Mouse (Mus musculus): ENCODE measurements around the gene Padi4. TPM values are rescaled to one million over a fixed set of nuclear protein-coding genes. Genes with fewer than 3 reads are reported as not detected.

Padi4 gene
- total and polyA plus RNA-seq, 3 experiments: 0.02 TPM; not detected in 2

- 0 out of 2 replicates have a peak, but pooled peaks cover 3% of the 10 kb centered on the region for H3K9me3 ChIP-seq (replicated peaks)
- peaks cover 3% of the 10 kb centered on the region; the same call in 1 of the 2 replicates for H3K27me3 ChIP-seq (ENCODE audit: insufficient read depth, low read length)
- H3K36me3 ChIP-seq (replicated peaks): no peaks in the 10 kb centered on the region
- no peak for TF ChIP-seq GATA1 (IDR thresholded peaks at IDR 0.05; ENCODE audit: borderline replicate concordance, low read length)
- TF ChIP-seq TAL1 (conservative IDR thresholded peaks at IDR 0.05; ENCODE audit: low read depth, low read length): no peak
- TF ChIP-seq GATA2 (IDR thresholded peaks at IDR 0.05; ENCODE audit: borderline replicate concordance, low read depth, low read length): no peak
- TF ChIP-seq CTCF (IDR thresholded peaks at IDR 0.05; ENCODE audit: low read depth, low read length): no peak
- TF ChIP-seq POLR2AphosphoS5 (IDR thresholded peaks at IDR 0.05; ENCODE audit: insufficient replicate concordance, low read depth, low read length): no peak
- no peak for ATAC-seq (ENCODE audit: extremely low read depth, insufficient number of reproducible peaks, low FRiP score, poor library complexity, severe bottlenecking)
- no peak overlapping the region for H3K4me3 ChIP-seq (ENCODE audit: low read depth, low read length)
- no peak for DNase-seq (ENCODE audit: low spot score)
- H3K4me1 ChIP-seq (ENCODE audit: insufficient read depth, low read depth, low read length): no peaks in the 10 kb centered on the region
Observed at GRCm38 (mm10) chr4:140785217-140785616, 11.2 kb upstream of the Padi4 start.

- H3K27me3 ChIP-seq (ENCODE audit: insufficient read depth, low read length): peaks cover 6% of the 10 kb centered on the region; the same call in 1 of the 2 replicates
- no peaks in the 10 kb centered on the region for H3K36me3 ChIP-seq (replicated peaks)
- no peaks in the 10 kb centered on the region for H3K4me1 ChIP-seq (ENCODE audit: insufficient read depth, low read depth, low read length)
- no peak for DNase-seq (ENCODE audit: low spot score)
- ATAC-seq (ENCODE audit: extremely low read depth, insufficient number of reproducible peaks, low FRiP score, poor library complexity, severe bottlenecking): no peak
- H3K9me3 ChIP-seq (replicated peaks): 0 out of 2 replicates have a peak, but pooled peaks cover 3% of the 10 kb centered on the region
- no peak overlapping the region for H3K4me3 ChIP-seq (ENCODE audit: low read depth, low read length)
- no peak for TF ChIP-seq POLR2AphosphoS5 (IDR thresholded peaks at IDR 0.05; ENCODE audit: insufficient replicate concordance, low read depth, low read length)
- TF ChIP-seq TAL1 (conservative IDR thresholded peaks at IDR 0.05; ENCODE audit: low read depth, low read length): no peak
- TF ChIP-seq GATA2 (IDR thresholded peaks at IDR 0.05; ENCODE audit: borderline replicate concordance, low read depth, low read length): no peak
- TF ChIP-seq CTCF (IDR thresholded peaks at IDR 0.05; ENCODE audit: low read depth, low read length): no peak
Observed at GRCm38 (mm10) chr4:140784292-140784945, 10.4 kb upstream of the Padi4 start.

- no peak for DNase-seq (ENCODE audit: low spot score)
- H3K36me3 ChIP-seq (replicated peaks): no peaks in the 10 kb centered on the region
- ATAC-seq (ENCODE audit: extremely low read depth, insufficient number of reproducible peaks, low FRiP score, poor library complexity, severe bottlenecking): no peak
- H3K27me3 ChIP-seq (ENCODE audit: insufficient read depth, low read length): peaks cover 6% of the 10 kb centered on the region; the same call in 1 of the 2 replicates
- no peaks in the 10 kb centered on the region for H3K4me1 ChIP-seq (ENCODE audit: insufficient read depth, low read depth, low read length)
- H3K4me3 ChIP-seq (ENCODE audit: low read depth, low read length): no peak overlapping the region
- H3K9me3 ChIP-seq (replicated peaks): 0 out of 2 replicates have a peak, but pooled peaks cover 3% of the 10 kb centered on the region
- TF ChIP-seq CTCF (IDR thresholded peaks at IDR 0.05; ENCODE audit: low read depth, low read length) (no peak), GATA1 (IDR thresholded peaks at IDR 0.05; ENCODE audit: borderline replicate concordance, low read length) (no peak), TAL1 (conservative IDR thresholded peaks at IDR 0.05; ENCODE audit: low read depth, low read length) (no peak), GATA2 (IDR thresholded peaks at IDR 0.05; ENCODE audit: borderline replicate concordance, low read depth, low read length) (no peak), POLR2AphosphoS5 (IDR thresholded peaks at IDR 0.05; ENCODE audit: insufficient replicate concordance, low read depth, low read length) (no peak)
Observed at GRCm38 (mm10) chr4:140782821-140783220, 8.8 kb upstream of the Padi4 start.

GRCm38 (mm10) chr4:140780507-140780906, 6.5 kb upstream of the Padi4 start:
- H3K27me3 ChIP-seq (ENCODE audit: insufficient read depth, low read length): peaks cover 6% of the 10 kb centered on the region; the same call in 1 of the 2 replicates
- no peak overlapping the region for H3K4me3 ChIP-seq (ENCODE audit: low read depth, low read length)
- H3K4me1 ChIP-seq (ENCODE audit: insufficient read depth, low read depth, low read length): no peaks in the 10 kb centered on the region
- no peak for ATAC-seq (ENCODE audit: extremely low read depth, insufficient number of reproducible peaks, low FRiP score, poor library complexity, severe bottlenecking)
- TF ChIP-seq POLR2AphosphoS5 (IDR thresholded peaks at IDR 0.05; ENCODE audit: insufficient replicate concordance, low read depth, low read length) (no peak), GATA1 (IDR thresholded peaks at IDR 0.05; ENCODE audit: borderline replicate concordance, low read length) (no peak), CTCF (IDR thresholded peaks at IDR 0.05; ENCODE audit: low read depth, low read length) (no peak), GATA2 (IDR thresholded peaks at IDR 0.05; ENCODE audit: borderline replicate concordance, low read depth, low read length) (no peak), TAL1 (conservative IDR thresholded peaks at IDR 0.05; ENCODE audit: low read depth, low read length) (no peak)
- no peaks in the 10 kb centered on the region for H3K36me3 ChIP-seq (replicated peaks)
- H3K9me3 ChIP-seq (replicated peaks): no peaks in the 10 kb centered on the region
- DNase-seq (ENCODE audit: low spot score): no peak

GRCm38 (mm10) chr4:140779803-140780397, 5.9 kb upstream of the Padi4 start:
- Histone ChIP-seq H3K27me3 (ENCODE audit: insufficient read depth, low read length) (peaks cover 6% of the 10 kb centered on the region; the same call in 1 of the 2 replicates), H3K4me3 (ENCODE audit: low read depth, low read length) (no peak overlapping the region), H3K36me3 (replicated peaks) (no peaks in the 10 kb centered on the region), H3K4me1 (ENCODE audit: insufficient read depth, low read depth, low read length) (no peaks in the 10 kb centered on the region), H3K9me3 (replicated peaks) (no peaks in the 10 kb centered on the region)
- TF ChIP-seq TAL1 (conservative IDR thresholded peaks at IDR 0.05; ENCODE audit: low read depth, low read length): no peak
- TF ChIP-seq GATA2 (IDR thresholded peaks at IDR 0.05; ENCODE audit: borderline replicate concordance, low read depth, low read length): no peak
- no peak for TF ChIP-seq CTCF (IDR thresholded peaks at IDR 0.05; ENCODE audit: low read depth, low read length)
- no peak for TF ChIP-seq GATA1 (IDR thresholded peaks at IDR 0.05; ENCODE audit: borderline replicate concordance, low read length)
- TF ChIP-seq POLR2AphosphoS5 (IDR thresholded peaks at IDR 0.05; ENCODE audit: insufficient replicate concordance, low read depth, low read length): no peak
- ATAC-seq (ENCODE audit: extremely low read depth, insufficient number of reproducible peaks, low FRiP score, poor library complexity, severe bottlenecking) (no peak), DNase-seq (ENCODE audit: low spot score) (no peak)

GRCm38 (mm10) chr4:140776623-140777022, 2.6 kb upstream of the Padi4 start:
- H3K4me3 ChIP-seq (ENCODE audit: low read depth, low read length): no peak overlapping the region
- no peaks in the 10 kb centered on the region for H3K36me3 ChIP-seq (replicated peaks)
- no peaks in the 10 kb centered on the region for H3K9me3 ChIP-seq (replicated peaks)
- H3K27me3 ChIP-seq (ENCODE audit: insufficient read depth, low read length): peaks cover 9% of the 10 kb centered on the region; the same call in 1 of the 2 replicates
- no peak for TF ChIP-seq CTCF (IDR thresholded peaks at IDR 0.05; ENCODE audit: low read depth, low read length)
- no peak for TF ChIP-seq POLR2AphosphoS5 (IDR thresholded peaks at IDR 0.05; ENCODE audit: insufficient replicate concordance, low read depth, low read length)
- no peak for TF ChIP-seq GATA2 (IDR thresholded peaks at IDR 0.05; ENCODE audit: borderline replicate concordance, low read depth, low read length)
- no peak for TF ChIP-seq TAL1 (conservative IDR thresholded peaks at IDR 0.05; ENCODE audit: low read depth, low read length)
- no peak for TF ChIP-seq GATA1 (IDR thresholded peaks at IDR 0.05; ENCODE audit: borderline replicate concordance, low read length)
- H3K4me1 ChIP-seq (ENCODE audit: insufficient read depth, low read depth, low read length): no peaks in the 10 kb centered on the region
- no peak for DNase-seq (ENCODE audit: low spot score)
- ATAC-seq (ENCODE audit: extremely low read depth, insufficient number of reproducible peaks, low FRiP score, poor library complexity, severe bottlenecking): no peak

Data from G1E (cell line).